Mouse (Mus musculus): Measurements from ENCODE around the gene Pole.

Pole gene

DNA sequence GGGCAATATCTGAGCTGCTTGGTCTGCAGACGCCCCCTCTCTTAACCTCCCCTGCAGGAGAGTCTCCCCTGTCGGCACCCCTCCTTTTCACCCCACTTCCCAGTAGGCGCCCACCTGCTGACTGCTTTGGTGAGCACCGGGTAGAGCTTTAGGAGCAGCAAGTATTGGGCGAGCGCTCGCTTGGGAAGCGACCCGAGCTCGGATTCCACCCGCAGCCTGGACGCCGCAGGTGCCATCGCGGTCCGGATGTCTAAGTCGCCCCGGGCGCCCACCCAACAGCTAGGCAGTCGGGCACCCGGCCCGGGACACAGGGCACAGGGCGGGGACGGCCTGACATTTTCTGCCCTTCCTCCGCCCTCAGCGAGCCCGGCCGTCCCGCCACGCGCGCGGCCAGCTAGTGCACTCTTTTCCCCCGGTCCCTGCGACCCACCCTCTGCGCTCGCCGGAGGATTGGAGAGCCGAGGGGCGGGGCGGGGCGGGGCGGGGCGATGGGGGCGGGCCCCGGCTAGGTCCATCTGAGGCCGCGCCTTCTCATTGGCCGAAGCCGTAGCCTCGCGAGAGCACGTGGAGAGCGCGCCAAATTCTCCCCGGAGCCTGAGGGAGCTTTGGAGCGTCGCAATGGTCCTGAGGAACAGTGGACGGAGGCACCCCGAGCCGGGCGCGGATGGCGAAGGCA, at the start of gene Pole, which contains the start of gene Pxmp2:
Gene Pole (plus strand): TSS at position 537 of the 676 bp plus-strand sequence.
Gene Pxmp2 (minus strand): TSS at position 417 of the 676 bp plus-strand sequence.
- DNase-seq (ENCODE audit: extremely low read depth, low read depth, low spot score): no peak

DNA sequence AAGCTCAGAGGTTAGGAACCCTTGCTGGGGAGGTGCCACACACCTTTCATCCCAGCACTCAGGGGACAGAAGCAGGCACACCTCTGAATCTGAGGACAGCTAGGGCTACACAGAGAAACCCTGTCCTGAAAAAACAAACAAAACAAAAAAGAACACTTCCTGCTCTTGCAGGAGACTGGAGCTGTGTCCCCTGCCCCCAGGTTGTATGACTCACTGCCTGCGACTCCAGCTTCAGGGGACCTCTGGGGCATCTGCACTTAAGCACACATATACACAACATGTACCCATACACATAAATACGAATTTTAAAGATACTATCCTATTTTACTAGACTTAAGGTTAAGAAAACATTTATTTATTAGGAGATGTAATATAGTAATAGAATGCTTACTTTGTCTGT, 42.0 kb upstream of the Pole start:
- no peak for DNase-seq (ENCODE audit: extremely low read depth, low read depth, low spot score)

DNA sequence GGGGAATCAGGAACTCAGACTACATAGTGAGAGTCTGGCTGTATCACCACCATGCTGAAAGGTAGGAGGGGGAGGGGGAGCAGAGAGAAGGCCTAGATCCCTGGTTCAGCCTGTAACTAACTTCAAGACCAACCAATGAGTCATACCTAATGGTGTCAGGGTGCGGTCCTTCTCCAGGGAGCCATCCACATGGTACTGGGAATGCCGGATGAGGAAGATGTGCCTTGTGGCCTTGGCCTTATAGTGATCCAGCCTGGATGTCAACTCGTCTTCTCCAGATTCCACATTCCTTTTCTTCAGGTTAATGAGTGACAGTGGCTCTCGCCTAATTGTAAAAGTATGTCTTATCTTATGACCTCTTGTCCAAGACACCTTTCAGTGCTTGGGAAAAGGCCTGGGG, 19.2 kb upstream of the Pole start:
- DNase-seq (ENCODE audit: extremely low read depth, low read depth, low spot score): no peak

DNA sequence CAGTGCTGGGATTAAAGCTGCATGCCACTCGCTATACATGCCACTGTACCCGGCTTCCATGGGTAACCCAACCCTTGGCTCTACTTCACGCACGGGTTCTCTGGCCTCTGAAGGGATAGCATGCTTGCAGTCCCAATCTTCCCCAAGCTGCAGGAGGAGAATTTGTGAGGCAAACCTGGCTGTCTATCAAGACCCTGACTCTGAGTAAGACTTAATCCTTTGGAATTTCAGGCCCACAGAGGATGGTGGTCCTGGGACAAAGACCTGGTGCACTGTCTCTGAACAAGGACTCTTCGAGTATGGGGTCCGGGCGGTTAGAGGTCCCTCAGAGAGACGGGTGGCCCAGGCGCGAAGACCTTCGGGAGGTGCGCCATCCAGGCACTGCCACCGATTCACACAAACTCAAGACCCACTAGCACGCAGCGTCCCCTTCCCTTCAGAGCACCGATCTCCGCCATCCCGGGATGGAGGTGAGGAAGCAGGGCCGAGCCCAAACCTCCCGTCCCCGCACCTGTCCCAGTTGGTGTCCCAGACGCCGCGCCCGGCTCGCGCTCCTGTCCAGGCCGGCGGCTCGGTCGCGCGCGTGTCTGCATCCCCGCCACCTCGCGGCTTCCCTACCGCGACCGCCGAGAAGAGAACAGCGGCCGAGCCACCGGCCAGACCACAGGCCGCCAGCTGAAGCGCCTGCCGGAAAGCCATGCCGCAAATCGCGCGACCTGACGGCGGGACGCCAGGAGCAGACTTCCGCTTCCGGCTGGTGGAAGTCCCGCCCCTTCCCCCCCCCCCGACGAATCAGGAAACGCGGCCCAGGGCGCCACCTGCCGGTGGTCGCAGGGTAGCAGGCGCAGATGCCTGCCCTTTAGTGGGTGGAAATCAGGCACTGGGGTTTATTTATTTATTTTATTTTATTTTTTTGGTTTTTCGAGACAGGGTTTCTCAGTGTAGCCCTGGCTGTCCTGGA, 16.7 kb upstream of the Pole start, which contains the start of gene Pgam5:
Gene Pgam5 (minus strand): TSS at position 773 of the 961 bp plus-strand sequence.
- no peak for DNase-seq (ENCODE audit: extremely low read depth, low read depth, low spot score)

DNA sequence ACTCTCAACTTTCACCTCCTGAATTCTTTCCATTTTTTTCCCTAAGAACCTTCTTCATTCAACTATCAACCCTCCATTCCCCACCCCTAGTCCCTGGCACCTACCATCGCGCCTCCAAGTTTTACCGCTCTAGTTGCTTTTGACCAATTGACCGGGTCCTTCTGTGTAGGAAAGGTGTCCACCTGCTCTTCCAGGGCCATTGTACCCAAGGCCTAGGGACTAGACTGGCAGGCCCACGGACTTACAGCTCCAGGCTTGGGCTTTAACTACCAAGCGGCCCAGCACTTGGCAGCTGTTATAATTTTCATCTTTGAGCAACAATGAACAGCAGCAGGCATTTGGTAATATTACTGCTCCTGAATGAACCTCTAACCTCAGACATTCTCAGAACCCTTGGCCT, 15.9 kb upstream of the Pole start:
- DNase-seq (ENCODE audit: extremely low read depth, low read depth, low spot score): no peak

DNA sequence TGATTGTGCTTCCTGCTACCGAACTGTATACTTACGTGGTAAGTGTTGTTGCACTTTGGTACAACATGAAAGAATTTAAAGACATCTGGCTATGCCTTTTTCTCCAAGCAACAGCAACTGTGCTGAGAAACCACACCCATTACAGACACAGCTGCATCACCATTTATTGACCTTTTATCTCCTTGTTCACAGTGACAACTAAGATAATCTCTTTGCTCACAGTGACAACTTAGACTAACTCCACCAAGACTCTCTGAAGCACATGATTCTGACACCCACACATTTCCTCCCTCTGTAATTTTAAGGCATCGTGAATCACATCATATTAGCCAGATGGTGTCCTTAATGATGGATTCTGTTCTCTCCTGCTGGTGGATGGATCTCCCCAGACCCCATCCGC, 12.0 kb upstream of the Pole start:
- DNase-seq (ENCODE audit: extremely low read depth, low read depth, low spot score): no peak

DNA sequence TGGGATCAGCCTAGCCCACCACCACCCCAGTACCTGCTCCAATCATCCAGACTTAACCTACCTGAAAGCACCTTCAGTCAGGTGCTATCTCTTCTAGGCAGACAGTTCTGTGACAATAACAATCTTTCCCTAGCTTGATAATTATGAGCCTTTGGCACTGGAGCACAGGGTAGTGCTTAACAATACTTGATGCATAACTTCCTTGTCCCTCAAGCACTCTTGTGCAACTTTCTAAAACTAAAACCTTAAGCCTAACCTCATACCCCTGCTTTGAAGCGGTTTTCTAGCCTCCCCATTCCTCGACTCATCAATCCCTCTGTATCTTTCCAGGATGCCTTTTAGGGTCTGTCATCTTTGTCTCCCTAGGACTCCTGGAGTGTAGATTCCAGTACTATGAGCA, 11.3 kb upstream of the Pole start:
- DNase-seq (ENCODE audit: extremely low read depth, low read depth, low spot score): peak; percentile 62

DNA sequence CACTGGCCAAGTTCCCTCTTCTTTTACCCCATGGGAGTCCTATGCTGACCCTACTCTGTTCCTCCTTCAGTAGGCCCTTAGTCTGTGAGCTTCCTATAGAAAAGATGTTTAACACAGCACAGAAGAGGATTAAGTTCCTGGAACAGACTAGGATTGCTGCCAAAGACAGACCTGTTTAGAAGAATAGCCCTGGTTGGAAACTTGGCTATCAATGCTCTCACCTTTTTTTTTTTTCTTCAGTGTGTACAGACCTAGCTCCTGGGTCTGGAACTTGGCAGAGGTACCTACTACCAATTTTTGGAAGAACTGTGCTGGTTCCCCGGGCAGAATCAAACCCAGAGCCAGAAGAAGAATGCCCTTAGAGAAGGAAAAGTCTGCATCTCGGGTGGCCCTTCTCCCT, 9.7 kb upstream of the Pole start:
- DNase-seq (ENCODE audit: extremely low read depth, low read depth, low spot score): peak; percentile 92

DNA sequence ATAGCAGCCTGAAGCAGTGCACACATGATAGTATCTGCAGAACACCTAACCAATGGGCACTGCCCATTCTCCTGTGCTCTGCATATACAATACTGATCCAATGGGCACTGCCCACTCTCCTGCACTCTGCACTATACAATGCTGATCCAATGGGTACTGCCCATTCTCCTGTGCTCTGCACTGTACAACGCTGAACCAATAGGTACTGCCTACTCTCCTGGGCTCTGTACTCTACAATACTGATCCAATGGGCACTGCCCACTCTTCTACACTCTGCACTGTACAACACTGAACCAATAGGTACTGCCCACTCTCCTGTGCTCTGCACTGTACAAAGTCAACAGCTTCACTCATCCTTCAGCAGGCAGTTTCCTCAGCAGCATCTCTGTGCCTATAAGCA, 9.2 kb upstream of the Pole start:
- DNase-seq (ENCODE audit: extremely low read depth, low read depth, low spot score): no peak

DNA sequence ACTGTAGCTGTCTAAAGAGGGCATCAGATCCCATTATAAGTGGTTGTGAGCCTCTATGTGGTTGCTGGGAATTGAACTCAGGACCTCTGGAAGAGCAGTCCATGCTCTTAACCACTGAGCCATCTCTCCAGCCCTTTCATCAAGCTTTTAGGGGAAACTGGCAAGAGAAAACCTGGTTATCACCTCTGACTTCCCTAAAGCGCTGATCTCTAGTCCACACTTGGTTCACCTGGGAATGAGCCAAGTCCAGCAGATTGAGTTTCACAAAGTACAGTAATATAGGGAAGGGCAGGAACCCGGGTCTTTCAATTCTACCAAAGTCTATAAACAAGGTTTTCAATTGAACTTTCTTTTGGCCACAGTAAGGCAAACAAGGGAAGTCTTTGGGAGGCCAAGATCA, 4.1 kb upstream of the Pole start:
- no peak for DNase-seq (ENCODE audit: extremely low read depth, low read depth, low spot score)

DNA sequence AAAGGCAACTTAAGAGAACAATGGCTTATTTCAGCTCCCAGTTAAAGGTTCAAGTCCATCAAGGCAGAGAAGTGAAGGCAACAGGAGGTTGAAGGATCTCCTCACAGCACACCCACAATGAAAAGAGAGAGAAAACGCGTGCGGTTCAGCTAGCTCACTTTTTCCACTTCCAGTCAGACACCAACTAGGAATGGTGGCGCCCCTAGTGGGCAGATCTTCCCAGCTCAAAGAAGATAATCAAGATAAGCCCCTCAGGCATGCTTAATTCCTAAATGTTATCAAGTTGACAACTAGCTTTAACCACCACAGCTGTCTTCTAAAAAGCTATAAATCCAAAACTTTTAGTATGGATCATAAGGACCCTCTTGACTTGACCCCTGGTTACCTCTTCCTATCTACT, 1.6 kb upstream of the Pole start:
- DNase-seq (ENCODE audit: extremely low read depth, low read depth, low spot score): no peak

DNA sequence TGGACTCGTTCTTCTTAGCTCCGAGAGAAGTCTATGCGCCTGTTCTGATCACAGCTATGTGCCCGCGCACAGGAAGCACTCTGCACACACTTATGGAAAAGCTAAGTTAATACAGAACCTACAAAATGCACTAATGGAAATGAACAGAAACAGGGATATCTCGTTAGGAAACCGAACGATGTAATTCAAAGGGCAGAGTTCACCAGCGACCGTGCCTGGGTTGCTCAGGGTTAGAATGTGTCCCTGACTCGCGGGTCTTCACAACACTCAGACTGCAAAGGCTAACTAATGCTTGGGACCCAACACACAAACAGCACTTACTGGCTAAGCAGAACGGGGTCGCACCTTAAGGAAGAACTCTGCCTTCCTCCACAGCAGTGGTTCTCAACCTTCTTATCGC, 950 bp upstream of the Pole start:
- DNase-seq (ENCODE audit: extremely low read depth, low read depth, low spot score): no peak

DNA sequence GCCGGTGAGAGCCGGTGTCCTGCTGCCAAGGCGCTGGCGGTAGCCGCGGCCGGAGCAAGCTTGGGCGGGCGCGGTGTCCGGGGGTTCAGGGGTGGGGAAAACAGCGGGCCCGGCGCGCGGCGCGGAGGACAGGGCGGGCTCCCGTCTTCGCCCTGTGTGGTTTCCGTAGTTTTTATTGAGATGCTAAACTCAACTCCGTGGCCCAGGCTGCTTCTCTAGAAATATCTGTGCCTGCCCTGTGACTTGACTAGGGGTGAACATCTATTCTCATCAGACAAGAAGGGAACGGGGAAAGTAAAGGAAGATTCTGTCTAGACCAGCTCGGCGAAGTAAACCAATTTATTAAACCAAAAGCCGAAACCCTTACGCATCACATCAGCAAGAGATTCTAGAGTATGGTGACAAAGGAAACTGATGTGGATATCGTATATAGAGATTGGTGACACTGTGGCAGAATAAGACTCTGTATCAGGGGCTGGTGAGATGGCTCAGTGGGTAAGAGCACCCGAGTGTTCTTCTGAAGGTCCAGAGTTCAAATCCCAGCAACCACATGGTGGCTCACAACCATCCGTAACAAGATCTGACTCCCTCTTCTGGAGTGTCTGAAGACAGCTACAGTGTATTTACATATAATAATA, 459 bp downstream of the Pole start:
- no peak for DNase-seq (ENCODE audit: extremely low read depth, low read depth, low spot score)

DNA sequence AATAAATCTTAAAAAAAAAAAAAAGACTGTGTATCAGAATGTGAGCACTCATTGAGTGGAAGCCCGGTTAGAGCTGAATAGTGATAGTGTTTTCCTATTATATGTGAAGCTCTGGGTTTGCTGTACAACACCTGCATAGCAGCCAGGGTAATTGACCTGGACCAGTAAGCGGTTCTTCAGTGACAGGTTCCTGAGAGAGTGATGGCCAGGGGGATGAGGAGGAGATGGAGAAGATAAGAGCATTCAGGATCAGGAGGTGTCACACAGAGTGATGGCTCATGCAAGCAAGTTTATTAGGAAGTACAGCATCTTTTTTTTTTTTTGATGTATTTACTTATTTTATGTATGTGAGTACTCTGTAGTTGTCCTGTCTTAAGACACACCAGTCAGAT, 974 bp downstream of the Pole start:
- no peak for DNase-seq (ENCODE audit: extremely low read depth, low read depth, low spot score)

DNA sequence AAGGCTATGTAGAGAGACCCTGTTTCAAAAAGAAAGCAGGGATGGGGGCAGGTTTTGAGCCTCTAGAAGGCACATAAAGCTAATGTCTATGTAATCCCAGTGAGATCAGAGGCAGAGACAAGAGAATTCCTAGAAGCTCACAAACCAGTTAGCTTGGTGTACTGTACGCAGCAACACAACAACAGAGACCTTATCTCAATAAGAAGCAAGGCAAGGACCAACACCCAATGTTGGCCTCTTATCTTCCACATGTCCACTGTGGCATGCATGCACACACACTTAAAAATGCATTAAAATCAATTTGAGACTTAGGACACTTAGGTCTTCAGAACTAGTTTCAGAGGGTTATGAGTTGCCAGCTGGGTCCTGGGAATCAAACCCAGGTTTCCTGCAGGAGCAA, 5.5 kb downstream of the Pole start:
- DNase-seq (ENCODE audit: extremely low read depth, low read depth, low spot score): no peak

DNA sequence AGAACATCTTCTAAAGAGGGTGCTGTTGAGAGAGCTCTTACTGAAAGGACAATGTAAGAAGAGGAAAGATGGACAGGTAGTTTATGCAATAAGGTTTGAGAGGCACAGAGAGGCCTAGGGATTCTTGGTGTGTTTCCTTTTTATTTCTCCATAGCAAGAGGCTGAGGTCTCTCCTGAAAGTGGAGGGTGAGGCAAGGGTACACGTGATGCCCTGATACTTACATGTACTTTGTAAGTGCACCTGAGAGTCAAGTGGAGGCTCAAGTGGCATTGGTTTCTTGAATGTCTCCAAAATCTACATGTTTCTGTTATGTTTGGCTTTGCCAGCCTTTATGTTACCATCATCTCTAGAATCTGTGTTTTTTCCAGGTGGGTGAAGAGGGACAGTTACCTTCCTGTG, 10.5 kb downstream of the Pole start:
- no peak for DNase-seq (ENCODE audit: extremely low read depth, low read depth, low spot score)

DNA sequence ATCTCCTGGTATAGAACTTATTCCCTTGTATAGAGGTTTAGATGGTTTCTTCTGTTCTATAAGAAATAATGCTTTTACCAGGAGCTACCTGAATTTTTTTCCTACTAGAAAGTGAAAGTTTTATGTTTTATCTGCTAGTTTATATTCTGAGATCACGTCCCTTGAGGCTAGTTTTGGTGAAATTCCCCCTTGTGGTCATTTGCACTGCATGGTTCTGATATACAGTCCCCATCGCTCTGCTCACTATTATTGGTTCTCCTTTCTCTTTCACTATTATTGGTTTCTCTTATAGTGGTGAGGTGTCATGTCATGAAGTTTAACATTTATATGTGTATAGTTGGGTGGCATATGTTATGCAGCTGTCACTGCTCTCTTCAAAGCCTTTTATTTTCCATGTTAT, 14.5 kb downstream of the Pole start:
- DNase-seq (ENCODE audit: extremely low read depth, low read depth, low spot score): no peak

DNA sequence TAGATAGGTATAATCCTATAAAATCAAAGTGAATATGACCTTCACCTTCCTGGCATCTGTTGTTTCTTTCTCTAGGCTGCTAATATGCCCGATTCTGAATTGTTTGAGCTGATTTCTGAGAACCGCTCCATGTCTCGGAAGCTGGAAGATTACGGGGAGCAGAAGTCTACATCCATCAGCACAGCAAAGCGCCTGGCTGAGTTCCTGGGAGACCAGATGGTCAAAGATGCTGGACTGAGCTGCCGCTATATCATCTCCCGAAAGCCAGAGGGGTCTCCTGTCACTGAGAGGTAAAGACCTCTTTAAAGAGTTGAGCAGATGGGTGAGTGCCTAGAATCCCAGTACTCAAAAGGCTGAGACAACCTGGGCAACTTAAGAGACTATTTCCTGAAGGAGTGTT, 22.8 kb downstream of the Pole start:
- DNase-seq (ENCODE audit: extremely low read depth, low read depth, low spot score): no peak

DNA sequence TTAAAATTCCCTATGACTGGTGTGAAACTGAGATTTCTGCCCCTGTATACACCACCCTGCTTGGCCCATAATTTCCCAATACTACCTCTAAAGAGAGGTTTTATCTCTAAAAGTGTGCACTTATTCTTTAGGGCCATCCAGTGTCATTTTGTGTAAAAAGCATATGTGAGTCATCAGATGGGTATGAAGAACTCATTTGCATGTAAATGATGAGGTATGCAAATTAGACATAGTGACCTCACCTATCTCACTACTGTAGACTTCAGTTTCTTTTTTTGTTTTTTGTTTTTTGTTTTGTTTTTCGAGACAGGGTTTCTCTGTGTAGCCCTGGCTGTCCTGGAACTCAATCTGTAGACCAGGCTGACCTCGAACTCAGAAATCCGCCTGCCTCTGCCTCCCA, 27.0 kb downstream of the Pole start:
- no peak for DNase-seq (ENCODE audit: extremely low read depth, low read depth, low spot score)

DNA sequence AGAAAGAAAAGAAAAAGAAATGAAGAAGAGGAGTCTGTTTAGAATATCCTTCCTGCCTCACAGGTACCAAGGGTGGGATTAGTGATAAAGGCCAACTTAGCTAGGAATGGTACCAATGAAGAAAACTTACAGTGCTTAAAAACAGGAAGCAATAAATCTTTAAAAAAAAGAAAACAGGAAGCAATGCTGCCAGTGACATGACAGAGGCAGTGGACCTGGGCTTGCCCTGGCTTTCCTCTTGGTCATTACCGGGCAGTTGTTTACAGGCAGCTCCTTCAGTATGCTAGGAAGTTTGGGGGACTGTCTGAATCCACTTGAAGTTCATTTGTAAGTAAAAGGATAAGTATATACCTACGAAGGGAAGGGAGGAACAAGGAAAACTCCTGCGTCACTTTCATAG, 44.4 kb downstream of the Pole start:
- DNase-seq (ENCODE audit: extremely low read depth, low read depth, low spot score): no peak

DNA sequence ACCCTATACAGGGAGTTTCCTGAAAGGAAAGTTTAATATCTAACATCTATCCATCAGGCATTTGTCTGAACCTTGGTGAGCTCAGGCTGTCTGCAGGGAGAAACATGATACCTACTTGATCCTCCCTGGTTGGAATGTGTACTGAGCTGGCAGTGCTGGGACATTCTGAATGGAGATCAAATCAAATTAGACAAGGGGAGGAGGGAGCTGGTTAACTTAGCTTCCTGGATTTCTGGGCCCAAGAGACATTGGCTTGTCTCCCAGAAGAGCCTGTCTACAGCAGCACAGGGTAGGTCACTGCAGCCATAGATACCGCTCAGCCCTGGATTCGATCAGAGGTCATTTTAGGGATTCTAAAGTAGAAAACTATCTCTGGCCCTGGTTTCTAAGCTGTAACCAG, 52.7 kb downstream of the Pole start:
- no peak for DNase-seq (ENCODE audit: extremely low read depth, low read depth, low spot score)

Data from fat pad, adult 2 months (tissue).